Mouse (Mus musculus) right cerebral cortex, postnatal 25 days (tissue): Measurements from ENCODE around the gene Usp54.
A peak's percentile ranks its signal among the peaks of the same experiment; 100 is the strongest.
"Not testable (repeated sequence)": the region's sequence is repeated elsewhere in the genome, so short reads cannot be mapped to it uniquely, and the experiment has no call there.

Source experiments
- DNase-seq: peaks from one replicate; pipeline ENCODE4 v3.0.0; 2022

Usp54 gene

DNA sequence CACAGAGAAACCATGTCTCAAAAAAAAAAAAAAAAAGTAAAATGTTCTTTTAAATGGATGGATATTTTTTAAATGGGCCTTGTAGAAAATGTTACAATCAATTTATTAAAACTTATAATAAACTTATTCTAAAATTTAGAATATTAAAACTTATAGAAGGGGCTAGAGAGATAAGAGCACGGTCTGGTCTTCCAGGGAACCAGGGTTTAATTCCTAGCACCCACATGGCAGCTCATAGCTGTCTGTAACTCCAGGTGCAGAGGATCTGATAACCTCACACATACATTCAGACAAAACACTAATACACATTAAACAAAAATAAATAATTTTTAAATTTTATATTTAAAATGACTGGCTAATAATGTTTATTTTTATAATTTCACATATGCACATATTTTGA is 39.6 kb downstream of the Usp54 start:
- DNase-seq = no peak

DNA sequence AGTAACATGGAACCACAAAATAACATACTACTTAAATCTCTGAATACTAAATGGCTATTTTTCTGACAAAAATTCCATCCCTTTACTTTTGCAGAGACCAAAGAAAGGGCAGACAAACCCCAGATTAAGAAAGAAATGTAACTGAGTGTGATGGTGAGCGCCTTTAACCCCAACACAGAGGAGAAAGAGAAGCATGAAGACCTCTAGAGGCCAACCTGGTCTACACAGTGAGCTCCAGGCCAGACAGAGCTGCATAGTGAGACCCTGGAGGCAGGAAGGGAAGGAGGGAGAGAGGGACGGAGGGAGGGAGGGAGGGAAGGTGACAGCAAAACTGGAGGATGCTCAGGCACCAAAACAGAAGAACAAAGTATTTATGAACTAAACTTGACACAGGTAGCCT is 40.7 kb downstream of the Usp54 start:
- DNase-seq = no peak

DNA sequence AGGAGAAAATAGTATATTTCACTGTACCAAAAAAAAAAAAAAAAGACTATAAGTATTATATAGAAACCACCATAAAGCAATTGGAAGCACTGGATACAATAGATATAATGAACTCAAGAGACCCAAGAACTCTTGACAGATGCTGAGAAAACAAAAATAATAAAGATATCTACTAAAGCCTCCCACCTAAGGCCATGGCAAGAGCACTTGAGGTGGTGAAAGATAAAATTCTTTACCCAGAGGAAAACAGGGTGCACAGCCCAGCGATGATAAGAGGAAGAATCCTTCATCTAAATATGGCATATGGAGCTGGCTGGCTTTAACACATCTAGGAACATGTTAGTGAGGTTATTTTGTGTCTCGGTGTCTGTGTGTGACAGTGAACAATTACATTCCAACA is 41.3 kb downstream of the Usp54 start:
- no peak for DNase-seq

DNA sequence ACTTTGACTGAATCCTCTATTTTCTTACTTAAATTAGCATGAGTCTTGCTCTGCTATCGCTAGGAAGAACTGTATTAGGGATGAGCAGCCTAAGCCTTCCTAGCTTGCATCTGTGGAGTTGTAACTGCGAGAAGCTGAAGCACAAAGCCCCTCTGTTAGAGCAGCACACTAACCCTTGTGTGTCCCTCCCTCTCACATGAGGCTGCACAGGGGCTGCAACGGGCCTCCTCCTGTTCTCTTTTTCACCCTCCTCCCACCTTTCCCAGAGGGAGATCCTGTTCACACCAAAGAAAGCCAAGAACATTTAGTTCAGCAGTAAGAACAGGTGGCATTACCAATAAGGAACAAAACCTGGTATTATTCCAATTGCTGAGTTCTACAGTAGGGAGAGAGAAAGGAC is 45.1 kb downstream of the Usp54 start:
- DNase-seq = peak; percentile 55

DNA sequence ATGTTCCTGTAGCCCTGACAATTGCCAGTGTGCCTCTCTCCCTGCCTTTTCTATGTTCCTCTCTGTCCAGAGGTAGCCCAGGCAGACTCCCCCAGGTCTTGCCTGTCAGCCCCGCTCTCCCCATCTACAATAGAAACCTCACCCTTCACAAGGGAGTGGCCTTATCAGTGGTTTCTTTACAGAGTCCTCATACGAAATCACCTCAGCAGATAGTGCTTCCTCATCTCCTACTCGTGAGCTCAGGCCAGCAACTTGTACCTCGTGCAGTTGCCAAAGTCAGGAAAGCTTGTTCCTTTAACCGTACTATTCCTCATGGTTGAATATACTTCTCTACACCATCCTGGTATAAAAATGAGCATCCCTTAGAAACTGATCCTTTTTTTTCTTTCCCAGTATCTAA is 53.4 kb downstream of the Usp54 start:
- DNase-seq = no peak

DNA sequence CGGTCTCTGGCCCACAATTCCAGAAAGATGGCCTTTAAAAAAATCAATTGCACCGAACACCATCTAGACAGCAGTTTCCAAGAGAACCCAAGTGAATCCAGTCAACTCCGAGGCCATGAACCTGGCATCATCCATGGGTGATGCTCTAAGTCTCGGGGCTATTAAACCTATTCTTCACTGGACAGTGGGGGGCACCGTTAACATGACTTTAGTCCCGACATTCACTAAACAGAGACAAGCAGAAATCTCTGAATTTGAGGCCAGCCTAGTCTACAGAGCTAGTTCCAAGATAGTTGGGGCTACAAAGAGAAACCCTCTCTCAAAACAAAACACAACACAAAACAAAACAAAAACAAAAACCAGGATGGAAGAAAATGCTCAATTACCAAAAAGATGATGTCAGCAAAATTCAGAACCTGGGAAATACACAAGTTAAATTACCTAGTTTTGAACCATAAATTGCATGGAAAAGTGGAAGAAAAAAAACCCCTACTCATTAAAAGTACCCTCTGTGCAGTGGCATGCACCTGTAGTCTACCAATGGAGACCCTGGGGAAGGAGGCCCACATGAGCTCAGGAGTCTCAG is 61.9 kb downstream of the Usp54 start:
- no peak for DNase-seq

DNA sequence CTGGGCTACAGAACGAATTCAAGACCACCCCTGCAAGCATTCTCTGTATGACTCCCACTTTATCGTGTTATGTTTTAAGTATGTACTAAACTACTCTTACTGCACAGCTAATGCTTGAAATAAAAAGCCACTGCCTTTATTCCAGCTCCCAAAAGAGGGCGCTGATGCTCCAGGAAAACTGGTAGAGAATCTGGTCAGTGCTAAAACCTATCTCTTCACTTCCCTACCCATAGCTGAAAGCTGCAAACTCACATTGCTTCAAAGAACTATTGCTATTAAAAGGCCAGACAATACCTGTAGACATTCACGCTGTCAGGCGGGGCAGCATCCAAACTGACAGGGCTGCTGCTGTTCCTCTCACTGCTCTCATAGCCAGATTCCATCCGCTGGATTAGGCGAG is 64.7 kb downstream of the Usp54 start:
- DNase-seq = peak; percentile 74

DNA sequence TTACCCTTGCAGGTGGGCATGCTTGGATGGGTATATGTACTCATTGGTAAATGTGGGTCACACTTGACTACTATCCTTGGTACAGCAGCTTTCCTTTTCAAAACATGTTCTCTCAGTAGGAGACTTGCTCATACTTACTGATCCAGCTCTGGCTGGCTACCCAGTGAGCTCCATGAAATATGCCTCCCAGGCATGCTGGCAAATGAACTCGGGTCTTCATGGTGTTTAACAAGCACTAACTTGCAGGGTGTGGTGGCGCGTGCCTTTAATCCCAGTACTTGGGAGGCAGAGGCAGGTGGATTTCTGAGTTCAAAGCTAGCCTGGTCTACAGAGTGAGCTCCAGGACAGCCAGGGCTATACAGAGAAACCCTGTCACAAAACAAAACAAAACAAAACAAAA is 67.7 kb downstream of the Usp54 start:
- not testable (repeated sequence) for DNase-seq

DNA sequence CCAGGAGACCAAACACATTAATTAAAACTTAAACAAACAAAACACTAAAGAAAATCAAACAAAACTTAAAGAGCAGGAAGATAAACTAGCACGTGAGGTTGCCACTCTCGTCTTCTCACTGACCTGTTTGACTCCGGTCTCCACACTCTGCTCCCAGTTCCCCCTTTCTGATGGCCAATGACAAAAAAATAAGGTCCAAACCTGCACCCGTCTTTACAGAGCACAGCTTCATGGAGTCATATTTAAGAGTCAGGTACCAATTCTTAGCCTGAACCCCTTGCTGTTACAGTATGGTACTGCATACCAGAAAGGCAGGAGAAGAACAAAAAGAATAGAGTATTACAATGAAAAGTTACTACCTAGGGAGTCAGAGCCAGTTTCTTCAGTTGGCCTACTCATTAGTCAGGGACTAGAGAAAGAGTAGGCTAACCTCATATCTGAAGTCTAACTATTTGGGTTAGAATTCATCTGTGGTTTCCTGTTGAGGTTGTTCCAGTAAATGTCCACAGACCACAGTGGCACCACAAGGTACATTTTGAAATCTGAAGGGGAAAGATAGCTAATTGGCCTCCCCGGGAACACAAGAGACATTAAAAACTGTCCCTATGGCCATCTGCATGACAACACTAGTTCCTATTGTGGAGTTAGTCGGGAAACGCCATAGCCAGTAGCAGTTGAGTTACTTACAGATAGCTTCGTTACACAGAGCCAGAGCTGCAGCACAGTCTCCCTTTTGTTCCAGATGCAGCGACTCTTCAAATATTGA is 75.4 kb downstream of the Usp54 start:
- DNase-seq = no peak

DNA sequence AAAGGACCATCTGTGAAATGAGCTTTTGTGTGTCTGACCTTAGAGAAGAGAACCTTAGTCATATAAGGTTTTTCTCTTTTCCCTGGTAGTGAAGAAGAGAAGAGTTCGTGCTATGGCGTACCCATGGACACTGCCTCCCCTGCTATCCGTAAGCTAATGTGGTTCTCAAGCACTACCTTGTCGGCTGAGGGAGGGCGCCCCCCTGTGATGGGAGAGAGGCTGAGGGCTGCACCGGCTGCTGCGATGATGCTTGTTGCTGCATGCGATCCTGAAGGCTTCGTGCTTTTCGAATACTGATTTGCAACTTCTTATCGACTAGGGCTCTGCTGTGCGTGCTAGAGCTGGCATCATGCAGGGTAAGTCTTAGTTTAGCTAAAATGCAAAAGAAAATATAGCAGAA is 76.2 kb downstream of the Usp54 start:
- DNase-seq = no peak

DNA sequence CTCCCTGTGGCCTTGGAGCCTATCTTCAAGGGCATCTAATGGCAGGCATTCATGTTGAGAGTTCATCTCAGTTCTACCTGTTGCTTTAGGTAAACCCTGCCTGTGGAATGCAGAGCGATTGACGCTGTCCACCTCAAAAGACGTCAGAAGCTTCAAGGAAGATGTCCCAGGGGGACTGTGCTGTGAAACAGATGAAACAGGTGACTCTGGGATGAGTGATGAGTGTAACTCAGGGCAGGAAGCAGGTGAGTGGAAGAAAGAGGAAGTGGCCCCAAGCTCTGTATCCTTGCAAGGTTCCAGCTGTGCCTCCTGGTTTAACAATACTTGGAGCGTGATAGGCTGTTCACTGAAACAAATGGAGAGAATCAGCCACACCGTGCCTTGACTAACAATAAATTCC is 79.0 kb downstream of the Usp54 start:
- no peak for DNase-seq

DNA sequence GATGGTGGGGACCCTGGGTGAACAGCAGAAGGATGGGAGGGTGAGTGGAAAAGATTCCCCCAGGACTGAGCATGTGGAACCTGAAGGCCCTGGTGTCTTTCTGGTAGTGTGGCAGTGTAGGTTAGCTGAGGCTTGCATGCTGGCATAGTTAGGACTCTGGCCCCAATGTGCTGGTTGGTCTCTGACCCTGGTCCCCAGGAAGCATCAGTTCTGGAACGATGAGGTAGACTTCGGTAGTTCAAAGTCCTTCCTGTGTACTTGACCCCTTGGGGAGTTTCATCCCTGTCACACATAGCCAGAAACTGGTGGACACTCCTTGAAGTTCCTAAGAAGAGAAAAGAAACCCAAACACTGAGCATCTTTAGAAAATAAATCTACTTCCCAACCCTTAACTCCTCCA is 90.7 kb downstream of the Usp54 start:
- no peak for DNase-seq

DNA sequence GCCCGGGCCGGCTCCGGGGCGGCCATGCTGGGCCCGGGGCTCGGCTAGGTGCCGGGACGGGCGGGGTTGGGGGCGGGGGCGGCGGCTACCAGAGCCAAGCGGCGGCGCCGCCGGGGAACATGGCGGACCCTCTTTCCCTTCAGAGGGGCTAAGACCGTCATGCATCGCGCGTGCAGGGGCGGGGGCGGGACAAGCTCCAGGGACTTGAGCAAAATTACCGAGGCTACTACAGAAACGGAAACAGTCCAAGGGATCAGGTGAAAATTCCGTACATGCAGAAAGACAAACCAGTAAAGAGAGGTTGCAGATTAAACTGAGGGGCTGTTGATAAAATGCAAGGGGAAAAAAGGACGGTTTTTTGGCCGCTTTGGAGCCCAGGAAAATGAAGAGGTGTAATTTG is 94.4 kb downstream of the Usp54 start, which contains the start of gene Ppp3cb:
Ppp3cb (minus strand) TSS at position 159 of the 400 bp plus-strand sequence.
- peak; percentile 83 for DNase-seq

DNA sequence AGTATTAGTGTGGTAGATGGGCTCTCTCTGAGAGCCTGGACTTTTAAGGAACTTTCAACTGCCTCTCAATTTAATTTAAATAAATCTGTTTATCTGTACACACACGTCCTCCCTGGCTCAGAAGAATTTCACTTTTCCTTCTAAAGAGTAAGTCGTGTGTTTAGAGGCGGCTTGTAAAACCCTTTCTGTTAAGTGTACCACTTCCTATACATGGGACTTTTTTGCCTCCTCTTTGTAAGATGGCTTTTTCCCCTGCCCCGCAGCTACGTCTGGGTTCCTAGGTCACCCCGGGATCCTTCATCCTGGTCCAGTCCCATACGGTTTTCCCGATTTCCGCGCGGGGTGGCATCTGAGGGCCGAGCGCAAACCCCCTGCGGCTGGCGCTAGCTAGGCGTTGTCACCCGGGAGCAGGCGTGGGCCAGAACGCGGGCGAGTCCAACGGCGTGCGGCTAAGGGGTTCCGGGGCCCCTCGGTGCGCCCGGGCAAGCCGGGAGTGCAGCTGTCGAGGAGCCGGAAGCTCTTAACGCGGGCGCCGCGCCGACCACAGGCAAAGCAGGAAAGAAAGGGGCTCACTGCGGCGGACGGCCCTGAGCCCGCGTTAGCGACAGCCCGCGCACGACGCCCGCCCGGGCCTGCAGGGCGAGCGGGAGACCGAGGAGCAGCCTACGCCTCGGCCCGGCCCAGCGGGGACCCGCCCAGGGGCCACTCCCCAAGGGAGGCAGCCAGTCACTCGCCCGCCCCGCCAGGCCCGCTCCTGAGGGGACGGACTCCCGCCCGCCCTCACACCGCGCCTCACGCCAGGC is 95.1 kb downstream of the Usp54 start:
- peak; percentile 89 for DNase-seq

DNA sequence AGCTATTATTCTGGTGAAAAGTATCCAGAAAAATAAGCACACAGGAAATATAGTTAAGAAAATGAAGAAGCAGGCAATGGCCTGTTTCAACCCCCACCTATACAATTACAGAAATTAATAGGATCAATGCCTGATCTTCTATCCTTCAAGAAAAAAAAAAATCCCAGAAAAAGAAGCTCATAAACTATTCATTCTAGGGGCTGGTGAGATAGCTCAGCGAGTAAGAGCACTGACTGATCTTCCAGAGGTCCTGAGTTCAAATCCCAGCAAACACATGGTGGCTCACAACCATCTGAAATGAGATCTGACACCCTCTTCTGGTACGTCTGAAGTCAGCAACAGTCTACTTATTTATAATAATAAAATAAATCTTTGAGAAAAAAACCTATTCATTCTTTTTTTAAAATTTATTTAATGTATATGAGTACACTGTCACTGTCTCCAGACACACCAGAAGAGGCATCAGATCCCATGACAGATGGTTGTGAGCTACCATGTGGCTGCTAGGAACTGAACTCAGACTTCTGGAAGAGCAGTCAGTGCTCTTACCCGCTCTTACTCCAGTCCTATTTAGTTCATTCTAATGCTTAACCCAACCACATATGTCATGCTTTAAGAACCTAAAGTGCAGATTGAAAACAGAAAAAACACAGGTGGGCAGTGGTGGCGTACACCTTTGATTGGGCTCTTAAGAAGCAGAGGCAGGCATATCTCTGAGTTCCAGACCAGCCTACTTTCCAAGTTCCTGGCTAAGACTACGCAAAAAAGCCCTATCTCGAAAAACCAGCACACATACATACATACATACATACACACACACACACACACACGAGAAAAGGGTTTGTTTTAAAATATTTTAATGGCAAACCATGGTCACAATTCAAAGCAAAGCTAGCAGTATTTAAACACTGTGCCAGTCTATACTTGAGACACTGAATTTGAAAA is 96.1 kb downstream of the Usp54 start:
- DNase-seq = no peak

DNA sequence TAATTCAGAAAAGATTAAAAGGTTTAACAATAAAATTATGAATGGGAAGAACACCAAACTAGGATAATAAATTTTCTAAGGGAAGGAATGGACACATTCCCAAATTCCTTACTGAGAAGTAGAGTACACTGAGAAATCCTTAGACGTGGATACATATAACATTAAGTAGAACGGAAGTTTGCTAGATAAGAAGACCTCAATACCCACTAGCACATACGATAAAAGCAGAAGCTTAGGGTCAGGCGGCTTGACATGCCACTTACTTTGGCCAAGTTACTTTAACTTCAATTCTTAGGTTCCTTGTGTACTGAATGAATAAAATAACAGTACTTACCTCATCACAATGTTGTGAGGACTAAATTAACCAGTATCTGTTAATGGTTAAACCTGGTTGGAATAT is 111.2 kb downstream of the Usp54 start:
- DNase-seq = no peak

DNA sequence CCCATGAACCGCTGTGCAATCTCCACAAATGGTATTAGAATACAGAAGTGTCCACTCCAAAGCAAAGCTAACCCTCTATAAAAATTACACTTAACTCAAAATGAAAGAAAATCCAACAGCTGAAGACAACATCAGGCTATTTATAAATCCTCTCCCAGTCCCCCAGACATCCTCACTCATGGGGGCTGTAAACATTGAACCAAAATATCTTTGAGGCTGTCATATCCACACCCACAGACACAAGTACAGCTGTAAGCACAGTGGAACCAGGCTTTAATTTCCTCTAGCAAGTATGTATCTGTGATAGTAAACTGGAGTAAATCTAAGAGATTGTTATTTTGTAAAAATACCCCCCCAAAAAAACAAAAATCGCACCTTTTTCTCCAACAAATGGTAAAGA is 120.7 kb downstream of the Usp54 start:
- no peak for DNase-seq

DNA sequence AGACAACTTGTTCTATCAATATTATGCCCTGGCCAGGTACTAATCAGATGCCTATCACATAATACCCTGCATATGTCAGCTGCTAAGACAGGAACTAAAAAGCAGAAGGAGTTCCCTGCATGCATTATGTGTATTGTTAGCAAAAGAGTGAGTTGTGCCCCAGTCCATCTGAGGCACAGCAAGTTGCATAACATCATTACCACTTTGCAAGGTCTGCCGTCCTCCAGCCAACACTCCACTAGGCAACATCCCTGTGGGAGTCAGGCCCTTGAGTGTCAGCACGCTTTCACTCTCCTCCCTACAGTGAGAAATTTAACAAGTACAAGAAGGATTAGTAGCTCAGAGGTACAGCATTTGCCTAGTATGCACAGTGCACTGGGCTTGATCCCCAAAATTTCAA is 132.4 kb downstream of the Usp54 start:
- DNase-seq = no peak

DNA sequence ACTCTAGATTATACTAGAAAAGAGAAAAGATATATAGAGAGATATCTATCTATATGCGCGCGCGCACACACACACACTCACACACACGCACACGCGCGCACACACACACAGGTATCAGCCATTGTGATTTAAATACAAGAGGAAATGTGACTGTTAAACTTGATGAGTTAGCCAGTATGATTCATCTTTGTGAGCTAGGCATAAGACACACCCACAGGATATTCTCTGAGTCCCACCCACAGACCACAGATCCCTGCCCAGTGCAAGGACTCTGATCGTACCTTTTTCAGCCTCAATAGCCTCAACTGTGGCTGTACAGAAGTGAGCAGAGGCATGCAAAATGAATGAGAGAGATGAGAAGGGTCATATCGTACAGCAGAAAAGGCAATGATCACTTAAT is 137.9 kb downstream of the Usp54 start:
- no peak for DNase-seq

DNA sequence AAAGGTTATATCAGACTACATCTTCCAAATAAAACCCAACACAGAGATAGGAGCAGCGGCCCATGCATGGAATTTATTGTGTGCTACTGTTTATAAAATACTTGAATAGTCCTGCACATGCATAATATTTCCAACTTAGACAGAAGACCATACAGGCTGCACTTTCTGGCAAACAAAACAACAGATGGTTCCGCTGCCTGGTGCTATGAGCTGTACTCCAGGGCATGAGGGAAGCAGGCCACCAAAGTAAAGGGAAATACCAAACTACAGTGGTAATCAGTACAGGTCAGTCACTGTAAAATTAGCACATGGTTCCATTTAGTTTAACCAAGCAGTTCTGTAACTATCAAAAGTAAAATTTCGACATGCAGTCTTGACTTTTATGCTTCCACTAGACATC is 140.9 kb downstream of the Usp54 start:
- no peak for DNase-seq
